Mouse (Mus musculus) lung, postnatal 14 days (tissue): Measurements from ENCODE around the gene Arfgef2.

Experiments
- DNase-seq: peaks from one replicate; pipeline ENCODE4 v3.0.0; 2021

Gene Arfgef2

GRCm38 (mm10) chr2:166809499-166809898 lies 4.1 kb downstream of the Arfgef2 start:
- DNase-seq, result no peak

- DNase-seq, result no peak
These were observed 5.4 kb downstream of the Arfgef2 start for GRCm38 (mm10) chr2:166810821-166811220.

- no peak for DNase-seq
These were observed 13.2 kb downstream of the Arfgef2 start for GRCm38 (mm10) chr2:166818463-166819143.

DNA sequence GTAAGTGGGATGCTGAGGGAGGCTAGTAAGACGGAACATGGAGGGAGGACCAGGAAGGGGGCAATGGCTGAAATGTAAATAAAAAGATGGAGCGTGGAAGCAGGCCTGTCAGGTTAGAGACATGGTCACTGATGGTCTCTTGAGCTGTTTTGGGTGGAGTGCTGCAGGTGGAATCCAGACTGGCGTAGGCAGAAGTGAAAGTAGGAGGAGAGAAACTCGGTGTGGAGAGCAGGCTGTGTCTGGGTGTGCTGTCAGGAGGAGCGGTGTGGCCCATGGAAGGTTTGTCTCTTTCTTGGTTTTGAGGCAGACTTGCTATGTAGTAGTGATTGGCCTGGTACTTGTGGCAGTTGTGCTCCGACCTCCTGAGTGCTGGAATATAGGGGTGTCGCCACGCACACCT lies 14.5 kb downstream of the Arfgef2 start:
- no peak for DNase-seq

DNA sequence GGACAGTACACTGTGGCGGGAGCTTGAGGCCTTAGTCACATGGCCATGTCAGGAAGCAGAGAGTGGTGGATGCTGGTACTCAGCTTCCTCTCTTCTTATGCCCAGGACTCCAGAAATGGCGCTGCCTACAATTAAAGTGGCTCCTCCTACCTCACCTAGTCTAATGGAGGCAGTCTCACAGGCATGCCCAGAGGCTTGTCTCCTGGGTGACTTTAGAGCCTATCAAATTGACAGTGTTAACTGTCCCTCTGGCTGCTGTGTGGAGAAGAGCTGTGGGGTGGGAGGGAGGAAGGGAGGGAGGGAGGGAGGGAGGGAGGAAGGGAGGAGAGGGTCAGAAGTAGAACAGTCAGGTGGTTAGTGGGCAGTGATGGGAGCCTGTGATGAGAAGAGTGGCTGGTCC lies 15.5 kb downstream of the Arfgef2 start:
- DNase-seq, result no peak

GRCm38 (mm10) chr2:166821406-166821805 lies 16.0 kb downstream of the Arfgef2 start:
- no peak for DNase-seq

DNA sequence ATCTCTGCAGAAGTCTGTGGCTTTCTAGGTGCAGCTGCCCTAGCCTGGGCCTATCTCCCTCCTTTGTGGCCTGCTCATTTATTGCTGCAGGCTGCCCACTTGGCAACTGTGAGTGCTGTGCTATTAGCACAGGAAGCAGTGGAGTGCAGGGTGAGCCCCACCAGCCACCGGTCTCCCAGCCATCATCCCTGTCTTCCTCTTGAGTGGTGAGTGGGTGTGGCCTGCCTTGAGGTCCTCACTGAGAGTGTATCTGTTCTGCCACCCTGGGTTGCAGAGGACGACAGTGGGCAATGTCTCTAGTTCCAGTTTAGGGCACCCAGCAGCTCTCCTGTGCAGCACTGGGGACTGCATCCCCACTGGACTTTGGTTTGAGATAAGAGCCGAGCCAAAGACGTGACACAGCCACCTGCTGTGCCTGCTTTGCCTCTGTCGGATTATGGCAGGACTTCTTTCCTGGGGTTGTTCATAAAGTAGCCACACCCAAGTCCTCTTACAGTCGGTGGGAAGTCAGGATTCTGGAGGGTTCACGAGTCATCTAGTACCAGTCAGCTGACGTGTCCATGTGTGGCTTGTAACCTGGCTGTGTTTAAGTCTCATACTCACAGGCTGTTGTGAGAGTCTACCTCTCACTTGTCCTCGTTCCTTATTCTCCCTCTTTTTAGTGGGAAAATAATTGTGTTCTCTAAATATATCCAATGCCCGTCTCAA lies 16.9 kb downstream of the Arfgef2 start:
- no peak for DNase-seq

DNA sequence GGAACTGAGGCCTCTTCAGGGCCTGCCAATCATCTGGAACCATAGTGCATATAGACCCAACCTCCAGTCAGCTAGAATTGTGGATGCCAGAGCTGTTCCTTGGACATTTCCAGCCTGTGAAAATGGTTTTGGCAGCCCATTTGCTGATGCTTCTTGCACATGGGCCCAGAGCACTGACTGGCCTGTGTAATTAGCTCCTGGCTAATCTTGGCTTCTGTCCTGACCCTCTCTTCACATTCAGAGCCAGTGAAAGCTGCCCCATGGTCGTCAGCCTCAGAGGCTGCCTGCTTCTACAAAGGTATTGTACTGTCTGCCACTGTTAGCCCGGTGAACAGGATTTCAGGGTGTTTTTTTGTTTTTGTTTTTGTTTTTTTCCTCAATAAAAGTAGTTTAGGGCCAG lies 17.5 kb downstream of the Arfgef2 start:
- no peak for DNase-seq

GRCm38 (mm10) chr2:166824386-166824785 lies 19.0 kb downstream of the Arfgef2 start:
- no peak for DNase-seq

GRCm38 (mm10) chr2:166824998-166825397 lies 19.6 kb downstream of the Arfgef2 start:
- DNase-seq, result no peak

GRCm38 (mm10) chr2:166826491-166827224 lies 21.3 kb downstream of the Arfgef2 start:
- no peak for DNase-seq

DNA sequence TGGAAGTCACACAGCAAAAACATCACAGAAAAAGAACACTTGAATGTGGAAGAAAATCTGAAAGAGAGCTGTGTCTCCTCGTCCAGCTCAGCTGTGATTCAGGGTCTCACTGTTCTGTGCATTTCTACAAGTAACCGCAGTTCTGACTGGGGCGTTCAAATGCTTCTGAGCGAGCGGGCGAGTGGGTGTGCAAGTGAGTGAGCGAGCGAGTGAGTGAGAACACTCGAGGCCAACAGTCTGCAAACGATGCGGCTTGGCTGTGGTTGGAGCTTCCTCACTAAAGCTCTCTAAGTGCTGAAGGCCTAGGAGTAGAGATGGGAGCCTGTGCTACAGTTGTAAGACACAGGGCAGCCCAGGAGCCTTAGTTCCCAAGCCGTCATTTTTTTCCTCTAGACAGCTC lies 22.9 kb downstream of the Arfgef2 start:
- DNase-seq, result no peak

- no peak for DNase-seq
These were observed 25.0 kb downstream of the Arfgef2 start for GRCm38 (mm10) chr2:166830350-166830749.

DNA sequence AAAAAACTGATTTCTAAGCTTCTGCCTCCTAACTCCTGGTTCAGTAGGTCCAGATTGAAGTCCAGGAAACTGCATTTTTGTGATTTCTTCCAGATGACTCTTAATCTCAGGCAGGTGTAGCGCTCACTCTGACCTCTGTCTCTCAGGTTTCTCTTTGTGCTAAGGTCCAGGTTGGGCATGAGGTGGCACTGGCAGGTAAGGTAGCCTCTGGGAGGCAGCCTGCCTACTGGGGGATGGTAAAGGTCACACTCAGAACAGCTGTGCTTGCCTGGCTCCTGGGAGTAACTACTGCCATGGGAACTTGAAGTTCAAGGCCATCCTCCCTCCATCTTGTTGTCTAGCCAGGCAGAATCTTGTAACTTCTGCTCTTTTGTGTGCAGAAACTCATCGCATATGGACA lies 28.7 kb downstream of the Arfgef2 start:
- no peak for DNase-seq

GRCm38 (mm10) chr2:166834796-166835195 lies 29.4 kb downstream of the Arfgef2 start:
- DNase-seq, result no peak

- no peak for DNase-seq
These were observed 30.2 kb downstream of the Arfgef2 start for GRCm38 (mm10) chr2:166835581-166835980.

DNA sequence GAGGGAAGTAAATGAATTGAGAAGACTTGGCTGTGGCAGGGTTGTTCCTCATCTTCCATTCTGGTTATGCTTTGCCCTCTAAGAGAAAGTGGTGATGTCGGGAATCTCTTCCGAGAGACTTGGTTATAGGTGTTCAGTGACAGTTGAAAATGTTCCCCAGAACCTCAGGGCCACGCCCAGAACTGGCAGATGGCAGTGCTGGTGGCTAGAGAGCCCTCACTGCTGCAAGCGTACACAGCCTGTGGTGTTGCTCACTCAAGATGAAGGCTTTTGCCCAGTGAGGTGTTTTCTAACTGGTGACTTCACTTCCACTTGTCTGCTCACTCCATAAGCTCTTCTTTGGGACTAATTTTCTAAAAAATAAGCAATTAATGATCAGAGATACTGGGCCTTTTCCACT lies 36.4 kb downstream of the Arfgef2 start:
- DNase-seq, result no peak

DNA sequence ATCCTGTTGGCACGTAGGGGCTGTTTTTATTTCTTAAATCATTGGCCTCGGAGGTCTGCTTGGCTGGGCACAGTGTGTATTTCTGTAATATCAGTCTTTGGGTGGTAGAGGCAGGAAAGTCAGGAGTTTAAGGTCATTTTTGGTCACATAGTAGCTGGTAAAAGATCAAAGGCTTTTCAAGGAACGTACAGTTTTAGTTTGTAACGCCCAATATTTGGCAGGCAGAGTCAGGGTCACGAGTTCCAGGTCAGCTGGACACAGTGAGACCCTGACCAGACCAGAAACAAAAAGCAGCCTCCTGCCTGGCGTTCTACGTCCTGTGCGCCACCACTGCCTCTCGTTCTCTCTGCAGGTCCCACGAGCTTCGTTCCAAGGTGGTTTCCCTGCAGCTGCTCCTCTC lies 45.3 kb downstream of the Arfgef2 start:
- no peak for DNase-seq

DNA sequence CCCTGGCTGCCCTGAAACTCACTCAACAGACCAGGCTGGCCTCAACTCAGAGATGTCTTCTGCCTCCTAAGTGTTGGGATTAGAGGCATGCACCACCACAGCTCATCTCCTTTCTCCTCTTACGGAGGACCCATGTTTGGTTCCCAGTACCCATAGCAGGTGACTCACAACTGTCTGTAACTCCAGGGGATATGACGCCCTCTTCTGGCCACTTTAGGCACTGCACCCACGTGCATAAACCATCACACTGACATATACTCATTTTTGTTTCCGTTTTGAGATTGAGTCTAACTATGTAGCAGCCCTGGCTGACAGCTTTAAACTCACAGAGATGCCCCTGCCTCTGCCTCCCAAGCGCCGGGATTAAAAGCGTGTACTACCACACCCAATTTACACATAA lies 46.9 kb downstream of the Arfgef2 start:
- DNase-seq, result no peak

DNA sequence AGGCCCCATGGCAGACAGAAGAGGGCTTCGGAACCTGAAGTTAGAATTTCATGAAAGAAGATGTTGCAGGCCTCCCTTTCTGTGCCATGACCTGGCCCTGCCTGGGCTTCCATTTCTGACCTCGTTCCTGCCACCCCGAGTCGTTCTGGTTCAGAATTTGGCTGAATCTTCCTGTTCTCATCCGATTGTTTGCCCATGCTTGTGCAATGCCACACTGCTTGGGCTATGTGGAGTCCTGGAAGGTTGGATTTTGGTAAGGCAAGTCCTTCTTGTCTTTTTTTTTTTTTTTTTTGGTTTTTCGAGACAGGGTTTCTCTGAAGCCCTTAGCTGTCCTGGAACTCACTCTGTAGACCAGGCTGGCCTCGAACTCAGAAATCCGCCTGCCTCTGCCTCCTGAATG lies 50.4 kb downstream of the Arfgef2 start:
- DNase-seq, result no peak

- DNase-seq, result no peak
These were observed 51.0 kb downstream of the Arfgef2 start for GRCm38 (mm10) chr2:166856366-166856765.

- DNase-seq, result peak; percentile 15
These were observed 51.7 kb downstream of the Arfgef2 start for GRCm38 (mm10) chr2:166857118-166857517.

GRCm38 (mm10) chr2:166859214-166859613 lies 53.8 kb downstream of the Arfgef2 start:
- DNase-seq, result no peak

DNA sequence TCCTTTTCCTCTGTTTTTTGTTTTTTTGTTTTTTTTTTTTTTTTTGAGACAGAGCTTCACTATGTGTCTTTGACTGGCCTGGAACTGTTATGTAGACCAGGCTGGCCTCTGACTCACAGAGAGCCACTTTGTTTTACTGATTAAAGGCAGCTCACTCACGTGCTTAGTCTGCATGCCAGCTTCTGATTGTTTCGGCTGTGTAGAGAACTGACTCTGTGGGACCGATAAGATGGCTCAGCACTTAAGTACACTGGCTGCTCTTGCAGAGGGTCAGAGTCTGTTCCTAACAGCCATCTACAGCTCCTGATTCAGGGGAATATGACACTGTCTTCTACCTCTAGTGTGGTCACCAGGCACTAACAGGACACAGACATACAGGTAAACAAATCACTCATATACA lies 57.1 kb downstream of the Arfgef2 start:
- no peak for DNase-seq
